Mouse (Mus musculus) liver, adult 2 months (tissue): ENCODE results near the gene Coa6.

Experiments
- CTCF ChIP-seq: fragments of 200-500 bp; IDR thresholded peaks from 2 replicates; pipeline ENCODE4 v1.5.1; 2011; ENCODE audit warnings: low read depth, low read length, control low read depth
- POLR2A ChIP-seq: fragments of 200-500 bp; IDR thresholded peaks from 2 replicates; pipeline ENCODE4 v1.6.1; 2011; ENCODE audit warnings: low read length, control low read depth; ENCODE audit not compliant: insufficient read depth; ENCODE audit errors: extremely low read depth

DNA sequence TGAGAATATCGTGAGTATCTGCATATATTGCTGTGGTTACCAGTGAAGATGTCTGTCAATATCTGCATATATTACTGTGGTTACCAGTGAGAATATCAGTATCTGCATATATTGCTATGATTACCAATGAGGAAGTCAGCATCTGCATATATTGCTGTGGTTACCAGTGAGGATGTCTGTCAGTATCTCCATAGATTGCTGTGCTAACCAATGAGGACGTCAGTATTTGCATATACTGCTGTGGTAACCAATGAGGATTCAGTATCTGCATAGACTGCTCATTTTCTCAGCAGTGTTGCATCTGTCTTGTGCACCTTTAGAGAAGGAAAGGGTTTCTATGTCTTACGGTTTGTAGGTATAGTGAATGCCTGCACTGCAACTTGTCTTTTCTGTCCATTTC lies 1.5 kb upstream of the Coa6 start:
- TF ChIP-seq CTCF (no peak), POLR2A (no peak)
